Mouse (Mus musculus): ENCODE measurements at regions not wholly inside any gene's neighbourhood (a gene's known extent, or its start where the extent isn't known, plus 50 kb on each side); places are given as distances from the start of the nearest gene placed in this dataset.

GRCm38 (mm10) chr17:58672291-58672690 is 318.9 kb downstream of the Pdzph1 start:
- Histone ChIP-seq H3K4me2 (no peak overlapping the region), H3K36me3 (ENCODE audit: control insufficient read depth, insufficient read depth, low read length) (no peaks in the 10 kb centered on the region), H3K4me3 (ENCODE audit: low read depth, low read length) (no peak overlapping the region), H3K27ac (ENCODE audit: low read depth, low read length) (no peak overlapping the region), H3K4me1 (ENCODE audit: control insufficient read depth, insufficient read depth, low read length) (no peaks in the 10 kb centered on the region), H3K9ac (ENCODE audit: low read length) (no peak overlapping the region), H3K27me3 (ENCODE audit: control insufficient read depth, insufficient read depth, low read length) (no peaks in the 10 kb centered on the region), H3K9me3 (ENCODE audit: control insufficient read depth, low read length) (no peaks in the 10 kb centered on the region)
- 77% methylated on average over 2 of the region's 2 CpGs for WGBS
- no peak for ATAC-seq (ENCODE audit: low FRiP score)
- DNase-seq (ENCODE audit: low spot score, missing footprints): no peak

GRCm38 (mm10) chr17:58668036-58668435 is 323.1 kb downstream of the Pdzph1 start:
- no peaks in the 10 kb centered on the region for H3K27me3 ChIP-seq (ENCODE audit: control insufficient read depth, insufficient read depth, low read length)
- no peak overlapping the region for H3K4me3 ChIP-seq (ENCODE audit: low read depth, low read length)
- H3K4me2 ChIP-seq: no peak overlapping the region

GRCm38 (mm10) chr17:58643793-58644192 is 347.4 kb downstream of the Pdzph1 start:
- H3K9me3 ChIP-seq (ENCODE audit: control insufficient read depth, low read length): no peaks in the 10 kb centered on the region
- 57% methylated on average over 1 of the region's 1 CpGs for WGBS
- no peaks in the 10 kb centered on the region for H3K27me3 ChIP-seq (ENCODE audit: control insufficient read depth, insufficient read depth, low read length)
- H3K4me1 ChIP-seq (ENCODE audit: control insufficient read depth, insufficient read depth, low read length): no peaks in the 10 kb centered on the region
- no peak overlapping the region for H3K4me2 ChIP-seq
- H3K9ac ChIP-seq (ENCODE audit: low read length): no peak overlapping the region
- no peak for ATAC-seq (ENCODE audit: low FRiP score)
- H3K27ac ChIP-seq (ENCODE audit: low read depth, low read length): no peak overlapping the region
- no peaks in the 10 kb centered on the region for H3K36me3 ChIP-seq (ENCODE audit: control insufficient read depth, insufficient read depth, low read length)
- DNase-seq (ENCODE audit: low spot score, missing footprints): no peak
- no peak overlapping the region for H3K4me3 ChIP-seq (ENCODE audit: low read depth, low read length)

More at GRCm38 (mm10) chr17:58668036-58668435, 323.1 kb downstream of the Pdzph1 start:
- Histone ChIP-seq H3K9ac (ENCODE audit: low read length) (no peak overlapping the region), H3K27ac (ENCODE audit: low read depth, low read length) (no peak overlapping the region), H3K36me3 (ENCODE audit: control insufficient read depth, insufficient read depth, low read length) (no peaks in the 10 kb centered on the region), H3K9me3 (ENCODE audit: control insufficient read depth, low read length) (no peaks in the 10 kb centered on the region), H3K4me1 (ENCODE audit: control insufficient read depth, insufficient read depth, low read length) (no peaks in the 10 kb centered on the region)
- 96% methylated on average over 3 of the region's 3 CpGs for WGBS
- no peak for ATAC-seq (ENCODE audit: low FRiP score)
- no peak for DNase-seq (ENCODE audit: low spot score, missing footprints)

- 68% methylated on average over 1 of the region's 1 CpGs for WGBS
Observed at GRCm38 (mm10) chr17:58642273-58642672, 348.9 kb downstream of the Pdzph1 start.

GRCm38 (mm10) chr17:58598911-58599310 is 392.3 kb downstream of the Pdzph1 start:
- DNase-seq (ENCODE audit: low spot score, missing footprints): no peak
- Histone ChIP-seq H3K4me2 (no peak overlapping the region), H3K36me3 (ENCODE audit: control insufficient read depth, insufficient read depth, low read length) (no peaks in the 10 kb centered on the region), H3K9me3 (ENCODE audit: control insufficient read depth, low read length) (no peaks in the 10 kb centered on the region), H3K27me3 (ENCODE audit: control insufficient read depth, insufficient read depth, low read length) (no peaks in the 10 kb centered on the region), H3K4me3 (ENCODE audit: low read depth, low read length) (no peak overlapping the region), H3K4me1 (ENCODE audit: control insufficient read depth, insufficient read depth, low read length) (no peaks in the 10 kb centered on the region), H3K27ac (ENCODE audit: low read depth, low read length) (no peak overlapping the region), H3K9ac (ENCODE audit: low read length) (no peak overlapping the region)
- ATAC-seq (ENCODE audit: low FRiP score): no peak
- WGBS: 82% methylated on average over 1 of the region's 1 CpGs

More at GRCm38 (mm10) chr17:58642273-58642672, 348.9 kb downstream of the Pdzph1 start:
- Histone ChIP-seq H3K9me3 (ENCODE audit: control insufficient read depth, low read length) (no peaks in the 10 kb centered on the region), H3K36me3 (ENCODE audit: control insufficient read depth, insufficient read depth, low read length) (no peaks in the 10 kb centered on the region), H3K4me2 (no peak overlapping the region), H3K27ac (ENCODE audit: low read depth, low read length) (no peak overlapping the region), H3K4me1 (ENCODE audit: control insufficient read depth, insufficient read depth, low read length) (no peaks in the 10 kb centered on the region), H3K9ac (ENCODE audit: low read length) (no peak overlapping the region), H3K27me3 (ENCODE audit: control insufficient read depth, insufficient read depth, low read length) (no peaks in the 10 kb centered on the region), H3K4me3 (ENCODE audit: low read depth, low read length) (no peak overlapping the region)
- ATAC-seq (ENCODE audit: low FRiP score) (no peak), DNase-seq (ENCODE audit: low spot score, missing footprints) (no peak)

GRCm38 (mm10) chr17:58596661-58597060 is 394.5 kb downstream of the Pdzph1 start:
- H3K9me3 ChIP-seq (ENCODE audit: control insufficient read depth, low read length): no peaks in the 10 kb centered on the region
- H3K4me2 ChIP-seq: no peak overlapping the region
- no peak for DNase-seq (ENCODE audit: low spot score, missing footprints)
- no peak overlapping the region for H3K27ac ChIP-seq (ENCODE audit: low read depth, low read length)
- no peak overlapping the region for H3K4me3 ChIP-seq (ENCODE audit: low read depth, low read length)
- ATAC-seq (ENCODE audit: low FRiP score): no peak
- no peaks in the 10 kb centered on the region for H3K36me3 ChIP-seq (ENCODE audit: control insufficient read depth, insufficient read depth, low read length)
- no peaks in the 10 kb centered on the region for H3K27me3 ChIP-seq (ENCODE audit: control insufficient read depth, insufficient read depth, low read length)
- H3K4me1 ChIP-seq (ENCODE audit: control insufficient read depth, insufficient read depth, low read length): no peaks in the 10 kb centered on the region
- no peak overlapping the region for H3K9ac ChIP-seq (ENCODE audit: low read length)

- ATAC-seq (ENCODE audit: low FRiP score) (peak; percentile 77; the same call in 1 of the 2 replicates), DNase-seq (ENCODE audit: low spot score, missing footprints) (peak; percentile 90)
- Histone ChIP-seq H3K9ac (ENCODE audit: low read length) (no peak overlapping the region), H3K4me1 (ENCODE audit: control insufficient read depth, insufficient read depth, low read length) (no peaks in the 10 kb centered on the region), H3K4me2 (no peak overlapping the region), H3K9me3 (ENCODE audit: control insufficient read depth, low read length) (no peaks in the 10 kb centered on the region), H3K4me3 (ENCODE audit: low read depth, low read length) (no peak overlapping the region), H3K27ac (ENCODE audit: low read depth, low read length) (no peak overlapping the region), H3K36me3 (ENCODE audit: control insufficient read depth, insufficient read depth, low read length) (no peaks in the 10 kb centered on the region), H3K27me3 (ENCODE audit: control insufficient read depth, insufficient read depth, low read length) (no peaks in the 10 kb centered on the region)
- WGBS: 58% methylated on average over 2 of the region's 2 CpGs
Observed at GRCm38 (mm10) chr17:58587946-58588345, 403.2 kb downstream of the Pdzph1 start.

- ATAC-seq (ENCODE audit: low FRiP score) (no peak), DNase-seq (ENCODE audit: low spot score, missing footprints) (no peak)
- H3K4me3 ChIP-seq (ENCODE audit: low read depth, low read length): no peak overlapping the region
- H3K36me3 ChIP-seq (ENCODE audit: control insufficient read depth, insufficient read depth, low read length): no peaks in the 10 kb centered on the region
- 84% methylated on average over 2 of the region's 2 CpGs for WGBS
- no peak overlapping the region for H3K27ac ChIP-seq (ENCODE audit: low read depth, low read length)
- no peaks in the 10 kb centered on the region for H3K9me3 ChIP-seq (ENCODE audit: control insufficient read depth, low read length)
- no peak overlapping the region for H3K4me2 ChIP-seq
- no peak overlapping the region for H3K9ac ChIP-seq (ENCODE audit: low read length)
- no peaks in the 10 kb centered on the region for H3K4me1 ChIP-seq (ENCODE audit: control insufficient read depth, insufficient read depth, low read length)
- H3K27me3 ChIP-seq (ENCODE audit: control insufficient read depth, insufficient read depth, low read length): no peaks in the 10 kb centered on the region
Observed at GRCm38 (mm10) chr17:58572885-58573284, 418.3 kb downstream of the Pdzph1 start.

Data from midbrain, embryonic 11.5 days (tissue).